Mouse (Mus musculus): Measurements from ENCODE around the gene Cops4. TPM values are rescaled to one million over a fixed set of nuclear protein-coding genes. Genes with fewer than 3 reads are reported as not detected.

The Cops4 gene
- total RNA-seq, 2 experiments from 2014 or later = 85.7 to 85.8 TPM

- no peak for DNase-seq
- intact Hi-C loops (cut with DNase I) = no loop called here
Observed at GRCm38 (mm10) chr5:100572069-100572468, 54.0 kb downstream of the Cops4 start, which contains the start of gene Plac8. Gene Plac8, minus strand, starts transcription at chr5:100572245.

- intact Hi-C loops (cut with DNase I) = no loop called here
- DNase-seq = no peak
Observed at GRCm38 (mm10) chr5:100573256-100573655, 55.1 kb downstream of the Cops4 start.

- intact Hi-C loops (cut with DNase I) = no loop called here
- no peak for DNase-seq
Observed at GRCm38 (mm10) chr5:100574771-100575170, 56.7 kb downstream of the Cops4 start.

GRCm38 (mm10) chr5:100578863-100579411 is 60.8 kb downstream of the Cops4 start:
- intact Hi-C loops (cut with DNase I) = no loop called here
- no peak for DNase-seq

GRCm38 (mm10) chr5:100581622-100582434 is 63.7 kb downstream of the Cops4 start:
- DNase-seq = no peak
- intact Hi-C loops (cut with DNase I) = no loop called here

GRCm38 (mm10) chr5:100582435-100582826 is 64.3 kb downstream of the Cops4 start:
- intact Hi-C loops (cut with DNase I) = no loop called here
- DNase-seq = no peak

- DNase-seq = no peak
- intact Hi-C loops (cut with DNase I) = no loop called here
Observed at GRCm38 (mm10) chr5:100583066-100583465, 65.0 kb downstream of the Cops4 start.

GRCm38 (mm10) chr5:100585206-100585644 is 67.1 kb downstream of the Cops4 start:
- intact Hi-C loops (cut with DNase I) = no loop called here
- DNase-seq = no peak

- intact Hi-C loops (cut with DNase I) = no loop called here
- no peak for DNase-seq
Observed at GRCm38 (mm10) chr5:100585657-100586056, 67.5 kb downstream of the Cops4 start.

- DNase-seq = no peak
- intact Hi-C loops (cut with DNase I) = no loop called here
Observed at GRCm38 (mm10) chr5:100587136-100587535, 69.0 kb downstream of the Cops4 start.

GRCm38 (mm10) chr5:100587626-100588025 is 69.5 kb downstream of the Cops4 start:
- DNase-seq = no peak
- intact Hi-C loops (cut with DNase I) = no loop called here

GRCm38 (mm10) chr5:100590505-100590904 is 72.4 kb downstream of the Cops4 start:
- no peak for DNase-seq
- intact Hi-C loops (cut with DNase I) = no loop called here

GRCm38 (mm10) chr5:100594803-100595467 is 76.8 kb downstream of the Cops4 start:
- no peak for DNase-seq
- intact Hi-C loops (cut with DNase I) = no loop called here

- intact Hi-C loops (cut with DNase I) = no loop called here
- no peak for DNase-seq
Observed at GRCm38 (mm10) chr5:100595999-100596398, 77.9 kb downstream of the Cops4 start.

Small RNAs within 50 kb of the gene (microRNA-seq; reads per million reads assigned to microRNA genes)
- 0 reads per million in 2 experiments for gene Gm23222 (ENCODE audit: borderline number of aligned reads in 2 of 2)

Other genes starting within 250 kb of the Cops4 start
- gene Sec31a, start 102.1 kb upstream of the Cops4 start, total RNA-seq (2021) = 100 to 1,000 TPM; 109 TPM
- gene Lin54, start 17.7 kb upstream of the Cops4 start, total RNA-seq (2021) = 1 to 10 TPM; 8.3 to 8.6 TPM
- gene Plac8, start 53.9 kb downstream of the Cops4 start, total RNA-seq (2021) = 1 to 10 TPM in 1 of 2 experiments, under 1 TPM in 1; 0.79 to 1.1 TPM
- 10 to 100 TPM; 97.4 to 98.2 TPM for gene Coq2, start 156.8 kb downstream of the Cops4 start, total RNA-seq (2021)
- gene Hpse, start 201.4 kb downstream of the Cops4 start, total RNA-seq (2021) = 1 to 10 TPM in 1 of 2 experiments, under 1 TPM in 1; 0.97 to 1.3 TPM

Data from heart, postnatal 36 days (tissue).